Mouse (Mus musculus) liver, embryonic 16.5 days (tissue): ENCODE results near the gene Zcchc3. TPM values are rescaled to one million over a fixed set of nuclear protein-coding genes. Genes with fewer than 3 reads are reported as not detected.
A peak's percentile ranks its signal among the peaks of the same experiment; 100 is the strongest.

Source experiments
- ATAC-seq: fragments of 200-750 bp; cut with Nextera tagmentation; 2 replicates; pipeline ENCODE4 v1.8.0; 2017; ENCODE audit warnings: low read depth, mild to moderate bottlenecking, moderate number of reproducible peaks, moderate library complexity
- H3K27ac ChIP-seq: fragments of 300-500 bp; sonication (generic); 2 replicates; pipeline ENCODE4 v1.5.1; 2014; ENCODE audit warnings: mild to moderate bottlenecking, low read length
- H3K27me3 ChIP-seq: fragments of 300-500 bp; sonication (generic); 2 replicates; pipeline ENCODE4 v1.6.1; 2014; ENCODE audit warnings: low read depth, low read length, mixed read lengths; ENCODE audit not compliant: control insufficient read depth, insufficient read depth
- H3K36me3 ChIP-seq: fragments of 300-500 bp; sonication (generic); 2 replicates; pipeline ENCODE4 v1.6.1; 2014; ENCODE audit warnings: mild to moderate bottlenecking; ENCODE audit not compliant: control insufficient read depth, insufficient read depth
- H3K4me1 ChIP-seq: fragments of 300-500 bp; sonication (generic); 2 replicates; pipeline ENCODE4 v1.6.1; 2014; ENCODE audit warnings: low read depth, low read length, mixed read lengths; ENCODE audit not compliant: control insufficient read depth
- H3K4me2 ChIP-seq: fragments of 300-500 bp; sonication (generic); 2 replicates; pipeline ENCODE4 v1.6.1; 2014; ENCODE audit warnings: low read depth, low read length, mixed read lengths
- H3K4me3 ChIP-seq: fragments of 300-500 bp; sonication (generic); 2 replicates; pipeline ENCODE4 v1.5.1; 2014; ENCODE audit warnings: low read depth, mild to moderate bottlenecking, low read length
- H3K9ac ChIP-seq: fragments of 300-500 bp; sonication (generic); 2 replicates; pipeline ENCODE4 v1.6.1; 2014; ENCODE audit warnings: low read depth, low read length
- H3K9me3 ChIP-seq: fragments of 300-500 bp; sonication (generic); replicated peaks from 2 replicates; pipeline ENCODE4 v1.6.1; 2016; ENCODE audit warnings: low read length; ENCODE audit not compliant: control insufficient read depth
- WGBS: fragments of 180-500 bp; shearing (Covaris S2); extraction: QIAGEN DNeasy Blood & Tissue Kit; methylation state at CpG from one replicate; pipeline ENCODE4 v1.1.7; 2014; ENCODE audit not compliant: insufficient replicate concordance; 5-methylcytosine and 5-hydroxymethylcytosine counted together
- polyA plus RNA-seq: library from polyadenylated mRNA; unstranded; fragments of >200 nt; fragmentation: Nextera tagmentation; extraction: Ambion mirVana; gene quantifications from 2 replicates; pipeline ENCODE4 v1.2.1, GENCODE M21; 2015

Gene Zcchc3
- 6.4 and 6.7 TPM in 2 replicates for polyA plus RNA-seq

DNA sequence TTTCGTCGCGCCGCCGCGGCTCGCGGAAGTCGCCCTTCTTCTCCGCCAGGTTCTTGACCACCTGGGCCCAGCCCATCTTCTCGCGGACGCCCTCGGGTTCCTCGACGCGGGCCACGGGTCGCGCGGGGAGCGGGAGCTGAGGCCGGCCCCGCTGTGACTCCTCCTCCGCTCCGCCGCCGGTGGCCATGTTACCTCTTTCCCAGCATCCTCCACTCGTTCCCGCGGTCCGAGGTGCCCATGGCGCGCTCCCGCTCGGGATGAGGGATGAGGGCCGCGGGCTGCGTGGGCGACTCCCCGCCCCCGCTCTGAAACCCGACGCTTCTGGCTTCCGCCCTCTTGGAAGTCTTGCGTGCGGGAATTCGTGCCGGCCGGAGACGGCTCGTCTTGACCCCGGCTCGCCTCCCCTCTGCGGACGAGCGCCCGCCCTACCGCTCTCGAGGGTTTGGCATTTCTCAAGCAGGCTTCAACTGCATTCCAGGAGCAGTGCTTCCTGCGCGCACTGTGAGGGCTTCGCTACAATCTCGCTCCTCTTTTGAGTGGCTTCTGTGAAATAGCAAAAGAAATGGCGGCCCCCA, at the start of gene Zcchc3:
Gene Zcchc3, minus strand, starts transcription at position 437 of the 575 bp plus-strand sequence.
- Histone ChIP-seq H3K9ac (peak within 1 kb of the TSS; percentile 97), H3K36me3 (no peaks in the 10 kb centered on the region), H3K27ac (peak within 1 kb of the TSS; percentile 89), H3K4me3 (peak within 1 kb of the TSS; percentile 96), H3K4me2 (peak within 1 kb of the TSS; percentile 90), H3K4me1 (peaks cover 34% of the 10 kb centered on the region), H3K27me3 (no peaks in the 10 kb centered on the region), H3K9me3 (peaks cover 3% of the 10 kb centered on the region)
- WGBS: under 1% methylated on average over 64 of the region's 65 CpGs
- ATAC-seq: peak; percentile 77

DNA sequence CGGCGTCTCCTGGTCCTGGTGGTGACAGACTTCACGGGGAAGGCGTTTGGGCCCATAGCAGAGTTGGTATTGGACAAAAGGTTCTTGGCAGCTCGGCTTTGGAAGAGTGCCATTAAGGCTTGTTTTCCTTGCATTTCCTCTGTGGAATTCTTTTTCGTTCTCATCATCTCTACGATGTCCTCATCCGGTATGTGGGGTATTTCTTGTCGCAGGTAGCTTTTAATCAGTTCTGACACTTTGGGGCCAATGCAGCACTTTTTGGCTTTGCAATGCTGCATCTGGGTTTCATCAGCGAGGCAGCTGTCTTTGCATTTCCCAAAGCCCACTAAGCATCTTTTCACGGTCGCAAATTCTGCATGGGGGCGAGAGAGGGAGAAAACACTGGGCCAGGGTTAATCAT, 44.4 kb upstream of the Zcchc3 start:
- WGBS: 61% methylated on average over 13 of the region's 13 CpGs
- ATAC-seq: no peak
- Histone ChIP-seq H3K9ac (no peak overlapping the region), H3K36me3 (no peaks in the 10 kb centered on the region), H3K4me3 (no peak overlapping the region), H3K27me3 (0 out of 2 replicates have a peak, but pooled peaks cover 2% of the 10 kb centered on the region), H3K27ac (no peak overlapping the region), H3K4me2 (no peak overlapping the region), H3K9me3 (no peaks in the 10 kb centered on the region), H3K4me1 (no peaks in the 10 kb centered on the region)

DNA sequence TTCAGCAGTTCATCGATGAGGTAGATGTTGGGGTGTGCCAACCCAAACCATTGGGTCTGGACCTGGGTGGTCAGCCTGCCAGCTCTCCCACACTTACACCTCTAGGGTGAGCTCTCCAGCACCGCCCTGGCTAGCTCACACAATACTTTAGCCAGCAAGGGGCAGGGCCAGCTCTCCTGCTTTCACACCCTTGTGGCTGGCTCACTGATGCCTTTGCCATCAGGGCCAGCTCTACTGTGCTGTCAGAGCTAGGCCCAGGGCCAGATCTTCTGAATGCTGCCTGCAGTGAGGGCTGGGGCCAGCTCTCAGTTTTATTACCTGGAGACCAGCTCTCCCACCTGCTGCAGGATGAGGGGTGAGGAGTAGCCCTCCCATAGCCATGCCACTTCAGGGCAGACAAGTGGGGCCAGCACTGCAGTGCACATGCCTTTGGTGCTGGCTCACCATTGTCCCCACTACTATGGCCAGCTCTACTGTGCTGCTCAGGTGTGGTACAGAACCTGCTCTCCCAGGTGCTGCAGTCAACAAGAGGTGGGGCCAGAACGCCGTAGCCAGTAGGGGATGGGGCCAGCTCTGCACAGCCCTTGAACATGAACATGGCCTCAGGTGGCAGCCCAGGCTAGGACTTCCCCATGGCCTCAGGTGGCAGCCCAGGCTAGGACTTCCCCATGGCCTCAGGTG, 37.4 kb upstream of the Zcchc3 start:
- Histone ChIP-seq H3K9me3 (no peaks in the 10 kb centered on the region), H3K9ac (no peak overlapping the region), H3K27ac (no peak overlapping the region), H3K4me1 (no peaks in the 10 kb centered on the region), H3K4me2 (no peak overlapping the region), H3K36me3 (no peaks in the 10 kb centered on the region), H3K4me3 (no peak overlapping the region), H3K27me3 (no peaks in the 10 kb centered on the region)
- ATAC-seq: no peak
- 66% methylated on average over 4 of the region's 4 CpGs for WGBS

DNA sequence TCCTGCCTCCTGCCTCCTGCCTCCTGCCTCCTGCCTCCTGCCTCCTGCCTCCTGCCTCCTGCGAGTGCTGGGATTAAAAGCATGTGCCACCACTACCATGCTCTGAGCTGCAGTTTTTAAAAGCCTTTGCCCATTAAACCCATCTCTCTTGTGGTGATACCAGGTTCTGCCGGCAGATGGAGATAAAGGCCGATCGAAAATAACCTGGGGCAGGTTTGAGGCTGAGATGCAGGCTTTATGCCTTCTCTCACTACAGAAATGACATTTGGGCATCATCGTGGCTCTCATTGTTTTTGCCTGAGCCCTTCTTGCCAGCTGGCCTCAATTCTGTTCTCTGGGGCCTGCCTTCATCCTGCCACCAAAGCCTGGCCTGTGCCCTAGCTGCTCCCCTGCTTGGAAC, 35.4 kb upstream of the Zcchc3 start:
- Histone ChIP-seq H3K27me3 (no peaks in the 10 kb centered on the region), H3K9ac (no peak overlapping the region), H3K4me1 (no peaks in the 10 kb centered on the region), H3K27ac (no peak overlapping the region), H3K4me2 (no peak overlapping the region), H3K36me3 (no peaks in the 10 kb centered on the region), H3K9me3 (no peaks in the 10 kb centered on the region), H3K4me3 (no peak overlapping the region)
- WGBS: 2% methylated on average over 5 of the region's 5 CpGs
- ATAC-seq: no peak

DNA sequence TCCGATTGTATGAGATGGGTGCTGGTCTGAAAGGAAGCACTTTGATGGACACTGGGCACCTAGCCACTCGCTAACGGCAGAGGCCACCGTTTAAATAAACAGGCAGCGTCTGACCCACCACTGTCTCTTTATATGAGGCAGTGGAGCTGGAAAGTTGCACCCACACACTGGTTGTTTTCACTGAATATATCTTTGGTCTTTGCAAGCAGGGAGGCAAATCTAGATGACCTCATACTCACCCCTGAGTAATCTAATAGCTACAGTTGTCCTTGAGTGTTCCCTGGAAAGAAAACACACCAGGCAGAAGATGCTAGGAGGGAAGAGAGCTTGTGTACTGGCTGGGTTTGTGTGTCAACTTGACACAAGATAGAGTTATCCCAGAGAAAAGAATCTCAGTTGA, 32.6 kb upstream of the Zcchc3 start:
- Histone ChIP-seq H3K36me3 (no peaks in the 10 kb centered on the region), H3K9ac (no peak overlapping the region), H3K4me3 (no peak overlapping the region), H3K4me1 (no peaks in the 10 kb centered on the region), H3K27me3 (no peaks in the 10 kb centered on the region), H3K4me2 (no peak overlapping the region), H3K27ac (no peak overlapping the region), H3K9me3 (no peaks in the 10 kb centered on the region)
- no peak for ATAC-seq
- WGBS: 43% methylated on average over 5 of the region's 5 CpGs

DNA sequence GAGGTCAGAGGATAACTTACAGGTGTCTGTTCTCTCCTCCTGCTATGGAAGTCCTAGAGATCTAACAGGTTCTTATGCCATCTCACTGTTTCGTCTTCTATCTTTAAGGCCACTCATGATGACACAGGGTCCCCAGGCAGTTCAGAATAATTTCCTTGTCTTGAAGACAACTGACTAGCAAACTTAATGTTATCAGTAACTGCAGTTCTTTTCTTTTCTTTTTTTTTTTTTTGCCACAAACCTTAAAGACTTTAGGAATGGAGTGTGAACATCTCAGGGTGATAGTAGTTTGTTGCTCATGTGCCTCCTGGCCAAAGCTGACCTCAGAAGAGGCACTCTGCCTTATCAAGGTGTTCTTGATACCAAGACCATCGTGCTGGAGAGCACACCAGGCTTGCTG, 31.8 kb upstream of the Zcchc3 start:
- Histone ChIP-seq H3K4me2 (no peak overlapping the region), H3K36me3 (no peaks in the 10 kb centered on the region), H3K27me3 (no peaks in the 10 kb centered on the region), H3K4me1 (no peaks in the 10 kb centered on the region), H3K9ac (no peak overlapping the region), H3K9me3 (no peaks in the 10 kb centered on the region), H3K4me3 (no peak overlapping the region), H3K27ac (no peak overlapping the region)
- WGBS: 14% methylated on average over 2 of the region's 2 CpGs
- no peak for ATAC-seq

DNA sequence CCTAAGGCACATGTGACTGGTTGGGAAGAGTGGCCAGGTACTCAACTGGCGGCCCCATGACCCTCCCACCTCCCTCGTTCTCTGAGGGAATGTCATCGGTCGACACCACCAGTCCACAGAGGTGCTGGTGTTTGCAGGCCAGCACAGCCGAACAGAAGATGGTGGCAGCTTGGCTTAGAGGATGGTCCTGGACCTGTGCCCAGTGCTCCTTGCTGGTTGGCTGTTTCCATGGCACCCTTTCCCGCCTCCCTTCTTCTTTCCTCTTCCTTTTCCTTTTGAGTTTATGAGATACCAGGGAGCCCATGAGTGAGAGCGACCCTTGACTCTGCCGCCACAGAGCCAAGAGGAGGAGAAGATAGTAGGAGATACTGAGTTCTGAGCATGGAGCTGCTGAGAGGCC, 28.5 kb upstream of the Zcchc3 start:
- no peak overlapping the region for H3K4me3 ChIP-seq
- H3K4me2 ChIP-seq: no peak overlapping the region
- no peaks in the 10 kb centered on the region for H3K4me1 ChIP-seq
- no peaks in the 10 kb centered on the region for H3K36me3 ChIP-seq
- no peaks in the 10 kb centered on the region for H3K27me3 ChIP-seq
- H3K9me3 ChIP-seq: no peaks in the 10 kb centered on the region
- no peak for ATAC-seq
- 70% methylated on average over 8 of the region's 8 CpGs for WGBS
- no peak overlapping the region for H3K27ac ChIP-seq
- H3K9ac ChIP-seq: no peak overlapping the region

DNA sequence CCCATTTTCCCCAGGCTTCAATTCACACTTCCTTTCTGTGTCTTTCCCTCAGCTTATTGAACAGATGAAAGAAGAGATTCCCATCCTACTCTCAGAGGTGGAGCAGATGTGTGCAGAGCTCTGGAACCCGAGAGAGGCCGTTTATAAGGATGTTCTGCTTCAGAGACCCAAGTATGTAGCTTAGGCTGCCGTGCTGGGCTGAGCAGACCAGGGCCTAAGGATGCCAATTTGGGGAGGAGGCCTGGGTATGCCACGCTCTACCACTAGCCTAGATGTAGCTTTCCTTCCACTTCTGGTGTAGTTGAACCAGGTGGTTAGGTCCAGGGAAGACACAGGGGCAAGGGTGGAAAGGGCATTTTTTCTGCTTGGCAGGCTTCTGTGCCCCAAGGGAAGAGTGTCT, 27.5 kb upstream of the Zcchc3 start:
- H3K9me3 ChIP-seq: no peaks in the 10 kb centered on the region
- no peak overlapping the region for H3K9ac ChIP-seq
- peaks cover 1% of the 10 kb centered on the region; the same call in 1 of the 2 replicates for H3K4me1 ChIP-seq
- no peak for ATAC-seq
- 60% methylated on average over 4 of the region's 4 CpGs for WGBS
- H3K27me3 ChIP-seq: no peaks in the 10 kb centered on the region
- H3K4me2 ChIP-seq: no peak overlapping the region
- H3K4me3 ChIP-seq: no peak overlapping the region
- H3K36me3 ChIP-seq: no peaks in the 10 kb centered on the region
- H3K27ac ChIP-seq: no peak overlapping the region

DNA sequence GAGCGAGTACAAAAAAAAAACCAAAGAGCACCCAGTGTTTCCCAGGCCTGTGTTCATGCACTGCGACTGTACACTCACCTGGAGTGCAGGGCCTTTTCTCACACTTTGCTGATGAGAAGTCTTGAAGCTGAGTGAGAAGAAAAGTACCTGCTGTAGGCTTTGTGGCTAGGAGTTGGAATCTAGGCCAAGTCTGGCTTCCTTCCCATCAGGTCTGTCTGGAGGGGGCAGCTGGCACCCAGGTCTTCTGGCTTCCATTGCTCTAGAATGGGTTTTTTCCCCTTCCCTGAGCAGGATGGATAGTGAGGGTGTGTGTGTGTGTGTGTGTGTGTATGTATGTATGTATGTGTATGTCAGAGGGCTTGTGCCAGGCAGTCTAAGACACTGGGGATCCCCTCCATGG, 25.0 kb upstream of the Zcchc3 start:
- 61% methylated on average over 2 of the region's 2 CpGs for WGBS
- Histone ChIP-seq H3K36me3 (no peaks in the 10 kb centered on the region), H3K9ac (no peak overlapping the region), H3K4me1 (peaks cover 5% of the 10 kb centered on the region; the same call in 1 of the 2 replicates), H3K4me2 (no peak overlapping the region), H3K27me3 (no peaks in the 10 kb centered on the region), H3K9me3 (no peaks in the 10 kb centered on the region), H3K4me3 (no peak overlapping the region), H3K27ac (no peak overlapping the region)
- ATAC-seq: no peak
